Mouse (Mus musculus): Measurements from ENCODE around the gene Mn1. TPM values are rescaled to one million over a fixed set of nuclear protein-coding genes. Genes with fewer than 3 reads are reported as not detected.

Mn1 gene
- polyA plus RNA-seq, 1 experiment from 2014 or later: 53.0 TPM

Other genes starting within 250 kb of the Mn1 start
- gene Pitpnb, start 86.6 kb upstream of the Mn1 start, polyA plus RNA-seq (2016; fragmentation: Nextera tagmentation; extraction: Ambion mirVana): 121 and 129 TPM in 2 replicates

All from midbrain, embryonic 10.5 days (tissue).